Comparison of ENCODE assay signal across 14 mouse cellular contexts in the genomic region with DNA sequence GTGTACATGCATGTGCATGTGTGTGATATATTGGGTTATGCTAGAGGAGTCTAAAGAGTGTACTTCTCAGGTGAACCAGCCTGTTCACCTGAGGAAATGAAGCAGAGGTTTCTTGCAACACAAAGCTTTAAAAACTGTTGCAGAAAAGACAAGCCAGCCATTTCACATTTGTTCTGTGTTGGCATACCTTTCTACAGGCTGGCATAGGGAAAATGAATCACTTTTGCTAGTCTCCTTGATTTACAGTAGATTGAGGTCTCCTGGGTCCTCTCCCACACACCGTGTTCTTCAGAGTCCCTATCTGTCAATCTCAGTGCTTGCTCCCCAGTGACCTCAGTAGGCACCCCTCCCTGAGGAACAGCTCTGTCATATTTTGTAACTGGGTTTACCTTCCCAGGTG.
"Had no signal": no experiment of that assay in that cellular context is flagged by ENCODE, and none has a peak within 500 bp of the region (broad histone marks: within the 10 kb centered on the region; RNA-seq: fewer than 3 reads in every experiment).

No protein-coding gene starts in this region.

- H3K36me3 ChIP-seq: midbrain, embryonic 10.5 days; midbrain, embryonic 12.5 days; midbrain, embryonic 15.5 days; neural tube, embryonic 12.5 days; stomach, embryonic 15.5 days had no signal

- H3K4me1 ChIP-seq: stomach, embryonic 15.5 days had no signal

- H3K4me2 ChIP-seq: lung, embryonic 14.5 days; midbrain, embryonic 12.5 days; midbrain, embryonic 15.5 days; neural tube, embryonic 12.5 days; stomach, embryonic 15.5 days had no signal

- H3K27me3 ChIP-seq: midbrain, embryonic 15.5 days; neural tube, embryonic 12.5 days; stomach, embryonic 15.5 days had no signal

- H3K9ac ChIP-seq: lung, embryonic 14.5 days; midbrain, embryonic 12.5 days; midbrain, embryonic 15.5 days; neural tube, embryonic 12.5 days; stomach, embryonic 15.5 days had no signal

- H3K4me3 ChIP-seq: midbrain, embryonic 10.5 days; midbrain, embryonic 12.5 days; midbrain, embryonic 15.5 days; neural tube, embryonic 12.5 days; stomach, embryonic 15.5 days had no signal

- ATAC-seq: midbrain, embryonic 15.5 days had no signal

- DNase-seq: lung, adult 18-20 months; lung, embryonic 14.5 days; lung, postnatal 10 days; lung, postnatal 4 days; right cerebral cortex, postnatal 14 days; thymus, adult 2 months; thymus, postnatal 25 days; thymus, postnatal 4 days had no signal

- H3K9me3 ChIP-seq: midbrain, embryonic 10.5 days; midbrain, embryonic 12.5 days; midbrain, embryonic 15.5 days; neural tube, embryonic 12.5 days; stomach, embryonic 15.5 days had no signal

- H3K27ac ChIP-seq: neural tube, embryonic 12.5 days; stomach, embryonic 15.5 days; stomach, postnatal 0 days had no signal
